In genomic region chr17:24472512-24472911, GRCm38 (mm10) we compare ENCODE assay signal across 8 mouse cellular contexts. TPM values are rescaled to one million over a fixed set of nuclear protein-coding genes. Genes with fewer than 3 reads are reported as not detected.
DNase-seq lines count a peak whose midpoint lies in the region; ATAC-seq and TF ChIP-seq lines count a peak whose summit lies in the region.

No protein-coding gene starts in this region.

- H3K27ac ChIP-seq in forebrain, embryonic 10.5 days: no peak overlapping the region
- H3K27ac ChIP-seq in limb, embryonic 11.5 days (replicated peaks; ENCODE audit: low read depth, low read length): no peak overlapping the region

- H3K27me3 ChIP-seq in forebrain, embryonic 10.5 days (ENCODE audit: poor library complexity, severe bottlenecking): no peaks in the 10 kb centered on the region
- no peaks in the 10 kb centered on the region for H3K27me3 ChIP-seq in limb, embryonic 11.5 days (ENCODE audit: control insufficient read depth, insufficient read depth, low read length)
- H3K27me3 ChIP-seq in myocyte (ENCODE audit: control insufficient read depth, insufficient read depth, insufficient read length): no peaks in the 10 kb centered on the region

- DNase-seq in urinary bladder, postnatal 14 days (ENCODE audit: low spot score): peak; percentile 74
- no peak for DNase-seq in urinary bladder, postnatal 10 days (ENCODE audit: low spot score)
- no peak for DNase-seq in forebrain, embryonic 10.5 days (ENCODE audit: extremely low spot score, low spot score)
- DNase-seq in heart, postnatal 4 days: peak; percentile 63
- no peak for DNase-seq in limb, embryonic 11.5 days (ENCODE audit: low spot score)
- no peak for DNase-seq in layer of hippocampus, postnatal 36 days
- DNase-seq in layer of hippocampus, adult 9-10 months (ENCODE audit: low spot score): no peak

- peaks cover 22% of the 10 kb centered on the region for H3K79me2 ChIP-seq in myocyte (ENCODE audit: control insufficient read depth, insufficient read depth)

- no peak for ATAC-seq in limb, embryonic 11.5 days (ENCODE audit: insufficient number of reproducible peaks, low FRiP score, low TSS enrichment, low read depth)

- H3K4me3 ChIP-seq in forebrain, embryonic 10.5 days: peak overlapping the region; percentile 95
- H3K4me3 ChIP-seq in limb, embryonic 11.5 days (ENCODE audit: low read depth, low read length): no peak overlapping the region
- peak overlapping the region; percentile 72 for H3K4me3 ChIP-seq in myocyte

- H3K36me3 ChIP-seq in forebrain, embryonic 10.5 days (replicated peaks): peaks cover 58% of the 10 kb centered on the region
- H3K36me3 ChIP-seq in limb, embryonic 11.5 days (ENCODE audit: control insufficient read depth, insufficient read depth, low read length): peaks cover 21% of the 10 kb centered on the region
- peaks cover 18% of the 10 kb centered on the region for H3K36me3 ChIP-seq in myocyte (ENCODE audit: control insufficient read depth, insufficient read depth)

- WGBS in forebrain, embryonic 10.5 days: 97% methylated on average over 4 of the region's 4 CpGs
- WGBS in limb, embryonic 11.5 days: 89% methylated on average over 4 of the region's 4 CpGs

- H3K9me3 ChIP-seq in forebrain, embryonic 10.5 days: no peaks in the 10 kb centered on the region
- H3K9me3 ChIP-seq in limb, embryonic 11.5 days (ENCODE audit: control insufficient read depth, low read length): no peaks in the 10 kb centered on the region

- peaks cover 48% of the 10 kb centered on the region for H3K4me1 ChIP-seq in forebrain, embryonic 10.5 days
- H3K4me1 ChIP-seq in limb, embryonic 11.5 days (ENCODE audit: control insufficient read depth, insufficient read depth, low read length): peaks cover 12% of the 10 kb centered on the region

- H3ac ChIP-seq in myocyte (ENCODE audit: control insufficient read depth, insufficient read length): no peak overlapping the region

- H3K9ac ChIP-seq in limb, embryonic 11.5 days (ENCODE audit: low read length): no peak overlapping the region

- TF ChIP-seq POLR2A in myocyte (IDR thresholded peaks at IDR 0.05; ENCODE audit: insufficient read length, low read depth): no peak

- H3K4me2 ChIP-seq in limb, embryonic 11.5 days (ENCODE audit: low read depth, severe bottlenecking): peak overlapping the region; percentile 98; the same call in 1 of the 2 replicates
- H3K4me2 ChIP-seq in myocyte (ENCODE audit: low read depth): peak overlapping the region; percentile 96

TF ChIP-seq in myocyte, 11 proteins besides CTCF, POLR2A, EP300 and RAD21:
- TF ChIP-seq MYOG (IDR thresholded peaks at IDR 0.05; ENCODE audit: control insufficient read depth in 1 of 3, insufficient read depth in 1 of 3, insufficient read length in 2 of 3, low read depth in 2 of 3) (no peak), POLR2AphosphoS2 (IDR thresholded peaks at IDR 0.05; ENCODE audit: insufficient read length, low read depth) (no peak), USF1 (IDR thresholded peaks at IDR 0.05; ENCODE audit: low read depth) (no peak), MYOD1 (IDR thresholded peaks at IDR 0.05; ENCODE audit: control insufficient read depth in 1 of 3, insufficient read length in 2 of 3, low read depth in 2 of 3) (no peak), REST (IDR thresholded peaks at IDR 0.05; ENCODE audit: insufficient read depth, insufficient read length) (no peak), TCF12 (IDR thresholded peaks at IDR 0.05; ENCODE audit: insufficient read depth, poor library complexity, severe bottlenecking) (no peak), MAX (IDR thresholded peaks at IDR 0.05; ENCODE audit: low read depth) (no peak), SRF (IDR thresholded peaks at IDR 0.05; ENCODE audit: control insufficient read depth, insufficient read length, low read depth) (no peak), CEBPB (IDR thresholded peaks at IDR 0.05; ENCODE audit: insufficient read depth, poor library complexity, severe bottlenecking) (no peak), TCF3 (IDR thresholded peaks at IDR 0.05; ENCODE audit: insufficient read length, low read depth) (no peak), E2F4 (IDR thresholded peaks at IDR 0.05; ENCODE audit: insufficient read depth) (no peak)

RNA-seq across cellular contexts. Expression of gene Bricd5, which starts 1.2 kb away (rescaled TPM):
- polyA plus RNA-seq in forebrain, embryonic 10.5 days (2016; fragmentation: Nextera tagmentation; extraction: Ambion mirVana): 0.23 and 0.25 TPM in 2 replicates
- under 1 TPM in 1 of 2 experiments, not detected in 1; 0.29 TPM for total RNA-seq in heart, postnatal 4 days (2021)
- 0.21 and 0.51 TPM in 2 replicates for polyA plus RNA-seq in limb, embryonic 11.5 days (2014; fragmentation: Nextera tagmentation; extraction: Ambion mirVana)
- 0.53 TPM for polyA plus RNA-seq in myocyte (2012; fragmentation: generic; extraction: Trizol)
- 1 to 10 TPM; 1.9 to 2.6 TPM for total RNA-seq in layer of hippocampus, postnatal 36 days (2021)

RNA-seq across cellular contexts. Expression of gene Pgp, which starts 2.3 kb away (rescaled TPM):
- 79.7 and 85.3 TPM in 2 replicates for polyA plus RNA-seq in forebrain, embryonic 10.5 days (2016; fragmentation: Nextera tagmentation; extraction: Ambion mirVana)
- 10 to 100 TPM; 46.5 to 49.3 TPM for total RNA-seq in heart, postnatal 4 days (2021)
- 64.1 and 67.3 TPM in 2 replicates for polyA plus RNA-seq in limb, embryonic 11.5 days (2014; fragmentation: Nextera tagmentation; extraction: Ambion mirVana)
- polyA plus RNA-seq in myocyte (2012; fragmentation: generic; extraction: Trizol): 53.7 TPM
- total RNA-seq in layer of hippocampus, postnatal 36 days (2021): 10 to 100 TPM; 62.3 to 66.4 TPM

RNA-seq across cellular contexts. Expression of gene E4f1, which starts 2.4 kb away (rescaled TPM):
- 32.7 and 35.2 TPM in 2 replicates for polyA plus RNA-seq in forebrain, embryonic 10.5 days (2016; fragmentation: Nextera tagmentation; extraction: Ambion mirVana)
- 10 to 100 TPM; 17.3 to 19.3 TPM for total RNA-seq in heart, postnatal 4 days (2021)
- polyA plus RNA-seq in limb, embryonic 11.5 days (2014; fragmentation: Nextera tagmentation; extraction: Ambion mirVana): 23.9 and 26.3 TPM in 2 replicates
- polyA plus RNA-seq in myocyte (2012; fragmentation: generic; extraction: Trizol): 18.7 TPM
- 10 to 100 TPM; 30.3 to 42.7 TPM for total RNA-seq in layer of hippocampus, postnatal 36 days (2021)

RNA-seq across cellular contexts. Expression of gene Mlst8, which starts 6.4 kb away (rescaled TPM):
- 36.8 and 40.0 TPM in 2 replicates for polyA plus RNA-seq in forebrain, embryonic 10.5 days (2016; fragmentation: Nextera tagmentation; extraction: Ambion mirVana)
- total RNA-seq in heart, postnatal 4 days (2021): 10 to 100 TPM; 14.9 to 16.3 TPM
- 30.3 and 36.2 TPM in 2 replicates for polyA plus RNA-seq in limb, embryonic 11.5 days (2014; fragmentation: Nextera tagmentation; extraction: Ambion mirVana)
- 16.5 TPM for polyA plus RNA-seq in myocyte (2012; fragmentation: generic; extraction: Trizol)
- total RNA-seq in layer of hippocampus, postnatal 36 days (2021): 10 to 100 TPM; 40.7 to 45.0 TPM

RNA-seq across cellular contexts. Expression of gene Caskin1, which starts 15.9 kb away (rescaled TPM):
- polyA plus RNA-seq in forebrain, embryonic 10.5 days (2016; fragmentation: Nextera tagmentation; extraction: Ambion mirVana): 3.8 and 4.3 TPM in 2 replicates
- under 1 TPM; 0.34 to 0.91 TPM for total RNA-seq in heart, postnatal 4 days (2021)
- polyA plus RNA-seq in limb, embryonic 11.5 days (2014; fragmentation: Nextera tagmentation; extraction: Ambion mirVana): 2.3 and 2.5 TPM in 2 replicates
- 0.16 TPM for polyA plus RNA-seq in myocyte (2012; fragmentation: generic; extraction: Trizol)
- 100 to 1,000 TPM; 158 to 160 TPM for total RNA-seq in layer of hippocampus, postnatal 36 days (2021)

Comparison
In these comparisons a context has a peak if more than half of its experiments do, and no peak if none do; other contexts are left out.
1. DNase-seq: peak in urinary bladder, postnatal 14 days (single experiment) and heart, postnatal 4 days (single experiment); none in urinary bladder, postnatal 10 days (single experiment), forebrain, embryonic 10.5 days (single experiment), limb, embryonic 11.5 days (single experiment), layer of hippocampus, postnatal 36 days (0 of 2) and layer of hippocampus, adult 9-10 months (single experiment).